Mouse (Mus musculus) hindbrain, embryonic 13.5 days (tissue): ENCODE measurements around the gene Kif15. TPM values are rescaled to one million over a fixed set of nuclear protein-coding genes. Genes with fewer than 3 reads are reported as not detected.
A peak's percentile ranks its signal among the peaks of the same experiment; 100 is the strongest.

ENCODE experiments used
- ATAC-seq: fragments of 200-750 bp; cut with Nextera tagmentation; 2 replicates; pipeline ENCODE4 v1.8.0; 2017; ENCODE audit warnings: moderate TSS enrichment; ENCODE audit not compliant: low FRiP score
- H3K27ac ChIP-seq: fragments of 300-500 bp; sonication (generic); 2 replicates; pipeline ENCODE4 v1.5.1; 2015; ENCODE audit warnings: inconsistent platforms, mild to moderate bottlenecking, moderate library complexity
- H3K27me3 ChIP-seq: fragments of 300-500 bp; sonication (generic); 2 replicates; pipeline ENCODE4 v1.6.1; 2015; ENCODE audit warnings: mild to moderate bottlenecking, inconsistent platforms
- H3K36me3 ChIP-seq: fragments of 300-500 bp; sonication (generic); 2 replicates; pipeline ENCODE4 v1.6.1; 2015; ENCODE audit warnings: mild to moderate bottlenecking, inconsistent platforms
- H3K4me1 ChIP-seq: fragments of 300-500 bp; sonication (generic); replicated peaks from 2 replicates; pipeline ENCODE4 v1.6.1; 2015; ENCODE audit warnings: inconsistent platforms
- H3K4me2 ChIP-seq: fragments of 300-500 bp; sonication (generic); 2 replicates; pipeline ENCODE4 v1.6.1; 2015; ENCODE audit warnings: inconsistent platforms, mild to moderate bottlenecking, moderate library complexity
- H3K4me3 ChIP-seq: fragments of 300-500 bp; sonication (generic); 2 replicates; pipeline ENCODE4 v1.5.1; 2015; ENCODE audit warnings: mild to moderate bottlenecking, inconsistent platforms
- H3K9ac ChIP-seq: fragments of 300-500 bp; sonication (generic); 2 replicates; pipeline ENCODE4 v1.6.1; 2015; ENCODE audit warnings: mild to moderate bottlenecking, inconsistent platforms
- H3K9me3 ChIP-seq: fragments of 300-500 bp; sonication (generic); 2 replicates; pipeline ENCODE4 v1.6.1; 2016; ENCODE audit warnings: inconsistent platforms
- WGBS: fragments of 180-500 bp; shearing (Covaris S2); methylation state at CpG from one replicate; pipeline ENCODE4 v1.1.7; 2015; 5-methylcytosine and 5-hydroxymethylcytosine counted together
- polyA plus RNA-seq: library from polyadenylated mRNA; unstranded; fragments of >200 nt; fragmentation: Nextera tagmentation; extraction: Ambion mirVana; gene quantifications from 2 replicates; pipeline ENCODE4 v1.2.1, GENCODE M21; 2015

The Kif15 gene
- 14.8 and 16.6 TPM in 2 replicates for polyA plus RNA-seq

- peaks cover 14% of the 10 kb centered on the region for H3K36me3 ChIP-seq
- peak within 1 kb of the TSS; percentile 75 for H3K4me3 ChIP-seq
- no peaks in the 10 kb centered on the region for H3K9me3 ChIP-seq
- H3K27me3 ChIP-seq, result no peaks in the 10 kb centered on the region
- peak within 1 kb of the TSS; percentile 86 for H3K9ac ChIP-seq
- peaks cover 14% of the 10 kb centered on the region for H3K4me1 ChIP-seq
- WGBS, result under 1% methylated on average over 64 of the region's 64 CpGs
- peak within 1 kb of the TSS; percentile 86 for H3K27ac ChIP-seq
- ATAC-seq, result peak; percentile 97
- H3K4me2 ChIP-seq, result peak within 1 kb of the TSS; percentile 88
Observed at GRCm38 (mm10) chr9:122950643-122951475, at the start of gene Kif15, which contains the start of gene 1110059G10Rik. TSS of gene Kif15 (plus strand) at chr9:122951046. TSS of gene 1110059G10Rik (minus strand) at chr9:122951000.

GRCm38 (mm10) chr9:122901047-122901446 is 49.8 kb upstream of the Kif15 start:
- ATAC-seq, result no peak
- 92% methylated on average over 2 of the region's 2 CpGs for WGBS
- Histone ChIP-seq H3K4me3 (no peak overlapping the region), H3K4me2 (no peak overlapping the region), H3K4me1 (peaks cover 16% of the 10 kb centered on the region), H3K36me3 (peaks cover 19% of the 10 kb centered on the region), H3K27ac (no peak overlapping the region), H3K9me3 (peaks cover 1% of the 10 kb centered on the region; the same call in 1 of the 2 replicates), H3K27me3 (no peaks in the 10 kb centered on the region), H3K9ac (no peak overlapping the region)

- peak; percentile 99 for ATAC-seq
- H3K4me1 ChIP-seq, result peaks cover 16% of the 10 kb centered on the region
- H3K27ac ChIP-seq, result peak overlapping the region; percentile 81
- WGBS, result 15% methylated on average over 32 of the region's 32 CpGs
- H3K9ac ChIP-seq, result peak overlapping the region; percentile 82
- no peaks in the 10 kb centered on the region for H3K27me3 ChIP-seq
- H3K9me3 ChIP-seq, result peaks cover 3% of the 10 kb centered on the region
- H3K4me2 ChIP-seq, result peak overlapping the region; percentile 71
- H3K36me3 ChIP-seq, result peaks cover 22% of the 10 kb centered on the region
- H3K4me3 ChIP-seq, result peak overlapping the region; percentile 54
Observed at GRCm38 (mm10) chr9:122902717-122903535, 47.9 kb upstream of the Kif15 start.

- 27% methylated on average over 3 of the region's 3 CpGs for WGBS
- 0 out of 2 replicates have a peak overlapping the region, but pooled peaks have one; percentile 90 for H3K27ac ChIP-seq
- H3K4me3 ChIP-seq, result peak overlapping the region; percentile 80
- ATAC-seq, result peak; percentile 78
- peak overlapping the region; percentile 61 for H3K4me2 ChIP-seq
- peaks cover 15% of the 10 kb centered on the region for H3K27me3 ChIP-seq
- H3K36me3 ChIP-seq, result peaks cover 27% of the 10 kb centered on the region
- peaks cover 5% of the 10 kb centered on the region for H3K4me1 ChIP-seq
- no peaks in the 10 kb centered on the region for H3K9me3 ChIP-seq
- H3K9ac ChIP-seq, result peak overlapping the region; percentile 97
Observed at GRCm38 (mm10) chr9:122922436-122922835, 28.4 kb upstream of the Kif15 start.

GRCm38 (mm10) chr9:122922936-122923381 is 27.9 kb upstream of the Kif15 start, which contains the start of gene Zfp105:
TSS of gene Zfp105 (plus strand) at chr9:122923072.
- ATAC-seq, result peak; percentile 99
- Histone ChIP-seq H3K9ac (peak within 1 kb of the TSS; percentile 97), H3K27me3 (peaks cover 15% of the 10 kb centered on the region), H3K4me1 (peaks cover 5% of the 10 kb centered on the region), H3K4me2 (peak within 1 kb of the TSS; percentile 61), H3K27ac (peak within 1 kb of the TSS; percentile 90), H3K9me3 (no peaks in the 10 kb centered on the region), H3K36me3 (peaks cover 32% of the 10 kb centered on the region), H3K4me3 (peak within 1 kb of the TSS; percentile 80)
- under 1% methylated on average over 43 of the region's 43 CpGs for WGBS

- H3K4me3 ChIP-seq, result no peak overlapping the region
- no peaks in the 10 kb centered on the region for H3K27me3 ChIP-seq
- H3K4me1 ChIP-seq, result peaks cover under 1% of the 10 kb centered on the region
- no peak for ATAC-seq
- no peak overlapping the region for H3K27ac ChIP-seq
- H3K9me3 ChIP-seq, result no peaks in the 10 kb centered on the region
- WGBS, result 97% methylated on average over 3 of the region's 3 CpGs
- peaks cover 83% of the 10 kb centered on the region for H3K36me3 ChIP-seq
- H3K4me2 ChIP-seq, result no peak overlapping the region
- H3K9ac ChIP-seq, result no peak overlapping the region
Observed at GRCm38 (mm10) chr9:122928915-122929314, 21.9 kb upstream of the Kif15 start.

GRCm38 (mm10) chr9:122998406-122999192 is 47.8 kb downstream of the Kif15 start:
- H3K27me3 ChIP-seq, result no peaks in the 10 kb centered on the region
- H3K36me3 ChIP-seq, result peaks cover 4% of the 10 kb centered on the region; the same call in 1 of the 2 replicates
- H3K4me3 ChIP-seq, result no peak overlapping the region
- no peak for ATAC-seq
- no peaks in the 10 kb centered on the region for H3K9me3 ChIP-seq
- no peak overlapping the region for H3K27ac ChIP-seq
- no peak overlapping the region for H3K9ac ChIP-seq
- whole genome bisulfite sequencing, result 97% methylated on average over 10 of the region's 10 CpGs
- no peak overlapping the region for H3K4me2 ChIP-seq
- H3K4me1 ChIP-seq, result no peaks in the 10 kb centered on the region

GRCm38 (mm10) chr9:122999193-122999586 is 48.3 kb downstream of the Kif15 start:
- H3K9ac ChIP-seq, result no peak overlapping the region
- no peak for ATAC-seq
- H3K27me3 ChIP-seq, result no peaks in the 10 kb centered on the region
- H3K4me3 ChIP-seq, result no peak overlapping the region
- H3K36me3 ChIP-seq, result peaks cover 4% of the 10 kb centered on the region
- H3K27ac ChIP-seq, result no peak overlapping the region
- 98% methylated on average over 4 of the region's 4 CpGs for WGBS
- no peak overlapping the region for H3K4me2 ChIP-seq
- H3K4me1 ChIP-seq, result no peaks in the 10 kb centered on the region
- H3K9me3 ChIP-seq, result no peaks in the 10 kb centered on the region

GRCm38 (mm10) chr9:123004718-123005117 is 53.9 kb downstream of the Kif15 start:
- no peaks in the 10 kb centered on the region for H3K4me1 ChIP-seq
- H3K27ac ChIP-seq, result no peak overlapping the region
- H3K27me3 ChIP-seq, result no peaks in the 10 kb centered on the region
- H3K4me2 ChIP-seq, result no peak overlapping the region
- H3K36me3 ChIP-seq, result peaks cover 5% of the 10 kb centered on the region
- H3K9me3 ChIP-seq, result no peaks in the 10 kb centered on the region
- no peak overlapping the region for H3K4me3 ChIP-seq
- ATAC-seq, result no peak
- no peak overlapping the region for H3K9ac ChIP-seq
- 100% methylated on average over 2 of the region's 2 CpGs for WGBS

- no peak for ATAC-seq
- Histone ChIP-seq H3K4me1 (no peaks in the 10 kb centered on the region), H3K27me3 (no peaks in the 10 kb centered on the region), H3K36me3 (peaks cover 16% of the 10 kb centered on the region), H3K4me2 (no peak overlapping the region), H3K27ac (no peak overlapping the region), H3K4me3 (no peak overlapping the region), H3K9me3 (no peaks in the 10 kb centered on the region), H3K9ac (no peak overlapping the region)
- WGBS, result 81% methylated on average over 6 of the region's 6 CpGs
Observed at GRCm38 (mm10) chr9:123006071-123006470, 55.2 kb downstream of the Kif15 start.

- under 1% methylated on average over 41 of the region's 69 CpGs for WGBS
- peak; percentile 97 for ATAC-seq
- Histone ChIP-seq H3K27me3 (no peaks in the 10 kb centered on the region), H3K9me3 (no peaks in the 10 kb centered on the region), H3K4me2 (peak within 1 kb of the TSS; percentile 64), H3K27ac (peak within 1 kb of the TSS; percentile 95), H3K36me3 (peaks cover 3% of the 10 kb centered on the region), H3K4me3 (peak within 1 kb of the TSS; percentile 67), H3K4me1 (peaks cover 36% of the 10 kb centered on the region), H3K9ac (peak within 1 kb of the TSS; percentile 85)
Observed at GRCm38 (mm10) chr9:123020995-123021631, 70.3 kb downstream of the Kif15 start, which contains the start of gene Tmem42. TSS of gene Tmem42 (plus strand) at chr9:123021326.
